Mouse (Mus musculus) heart, postnatal 4 days (tissue): Measurements from ENCODE around the gene Mta2. TPM values are rescaled to one million over a fixed set of nuclear protein-coding genes. Genes with fewer than 3 reads are reported as not detected.
A peak's percentile ranks its signal among the peaks of the same experiment; 100 is the strongest.

ENCODE experiments used
- DNase-seq: peaks from one replicate; pipeline ENCODE4 v3.0.0; 2021
- total RNA-seq, 2 experiments: library from RNA; stranded (reverse); gene quantifications; 2 replicates each; pipeline ENCODE4 v1.2.3; 2021

The Mta2 gene
- total RNA-seq, 2 experiments from 2014 or later = 62.5 to 63.8 TPM

- DNase-seq = peak; percentile 91
Measured at GRCm38 (mm10) chr19:8929224-8930088, 12.2 kb upstream of the Mta2 start, which contains the start of the genes Rom1 and Eml3. TSS of gene Rom1 (minus strand) at chr19:8929356. TSS of gene Eml3 (plus strand) at chr19:8929552.

- DNase-seq = no peak
Measured at GRCm38 (mm10) chr19:8930117-8930516, 11.6 kb upstream of the Mta2 start.

GRCm38 (mm10) chr19:8930771-8931170 is 10.9 kb upstream of the Mta2 start:
- DNase-seq = no peak

GRCm38 (mm10) chr19:8936736-8937135 is 4.9 kb upstream of the Mta2 start:
- DNase-seq = no peak

GRCm38 (mm10) chr19:8940526-8941133 is 1.0 kb upstream of the Mta2 start:
- DNase-seq = no peak

- no peak for DNase-seq
Measured at GRCm38 (mm10) chr19:8941136-8941514, 550 bp upstream of the Mta2 start.

GRCm38 (mm10) chr19:8942276-8942964 is 745 bp downstream of the Mta2 start:
- DNase-seq = peak; percentile 62

GRCm38 (mm10) chr19:8943047-8943446 is 1.4 kb downstream of the Mta2 start:
- no peak for DNase-seq

- DNase-seq = no peak
Measured at GRCm38 (mm10) chr19:8944062-8944461, 2.4 kb downstream of the Mta2 start.

GRCm38 (mm10) chr19:8944750-8945149 is 3.1 kb downstream of the Mta2 start:
- DNase-seq = peak; percentile 88

- no peak for DNase-seq
Measured at GRCm38 (mm10) chr19:8945251-8945650, 3.6 kb downstream of the Mta2 start.

GRCm38 (mm10) chr19:8946929-8947328 is 5.3 kb downstream of the Mta2 start:
- no peak for DNase-seq

- no peak for DNase-seq
Measured at GRCm38 (mm10) chr19:8950190-8950589, 8.5 kb downstream of the Mta2 start.

GRCm38 (mm10) chr19:8952241-8952640 is 10.6 kb downstream of the Mta2 start:
- no peak for DNase-seq

GRCm38 (mm10) chr19:8953135-8954039 is 11.7 kb downstream of the Mta2 start, which contains the start of gene Tut1:
TSS of gene Tut1 (plus strand) at chr19:8953847.
- peak; percentile 93 for DNase-seq

GRCm38 (mm10) chr19:8954171-8954570 is 12.5 kb downstream of the Mta2 start:
- DNase-seq = no peak

- DNase-seq = no peak
Measured at GRCm38 (mm10) chr19:8962256-8962655, 20.6 kb downstream of the Mta2 start.

GRCm38 (mm10) chr19:8965075-8965474 is 23.4 kb downstream of the Mta2 start:
- no peak for DNase-seq

GRCm38 (mm10) chr19:8965771-8966170 is 24.1 kb downstream of the Mta2 start:
- peak; percentile 43 for DNase-seq

GRCm38 (mm10) chr19:8966198-8966589 is 24.5 kb downstream of the Mta2 start:
- DNase-seq = no peak

GRCm38 (mm10) chr19:8966590-8967372 is 25.1 kb downstream of the Mta2 start, which contains the start of gene Eef1g:
TSS of gene Eef1g (plus strand) at chr19:8967041.
- peak; percentile 98 for DNase-seq
